Comparison of ENCODE assay signal across 7 mouse cellular contexts in genomic region chr2:180225762-180226378, GRCm38 (mm10). TPM values are rescaled to one million over a fixed set of nuclear protein-coding genes. Genes with fewer than 3 reads are reported as not detected.
DNase-seq lines count a peak whose midpoint lies in the region; ATAC-seq lines count a peak whose summit lies in the region.

TSS of gene Lama5 (minus strand) at chr2:180225859.

- H3K9me3 ChIP-seq in hindbrain, embryonic 14.5 days (ENCODE audit: control insufficient read depth, low read length), result no peaks in the 10 kb centered on the region
- H3K9me3 ChIP-seq in midbrain, embryonic 16.5 days (replicated peaks; ENCODE audit: control insufficient read depth, low read length, poor library complexity, severe bottlenecking), result no peaks in the 10 kb centered on the region

- H3K27me3 ChIP-seq in hindbrain, embryonic 14.5 days (ENCODE audit: control insufficient read depth, insufficient read depth, low read length), result peaks cover 34% of the 10 kb centered on the region
- H3K27me3 ChIP-seq in midbrain, embryonic 16.5 days (ENCODE audit: control insufficient read depth, insufficient read depth, low read depth, low read length), result peaks cover 31% of the 10 kb centered on the region

- 0 out of 2 replicates have a peak, but pooled peaks have one; percentile 29 for ATAC-seq in hindbrain, embryonic 14.5 days (ENCODE audit: low FRiP score)
- ATAC-seq in midbrain, embryonic 16.5 days, result peak; percentile 33

- H3K4me1 ChIP-seq in brown adipose tissue, adult 24 weeks (ENCODE audit: control insufficient read depth, insufficient read depth, insufficient read length, low read length), result peaks cover 32% of the 10 kb centered on the region
- peaks cover 14% of the 10 kb centered on the region for H3K4me1 ChIP-seq in hindbrain, embryonic 14.5 days (replicated peaks; ENCODE audit: control insufficient read depth, insufficient read depth, low read length)
- H3K4me1 ChIP-seq in midbrain, embryonic 16.5 days (ENCODE audit: control insufficient read depth, insufficient read depth, low read length), result peaks cover 21% of the 10 kb centered on the region

- DNase-seq in Muller cell, postnatal 12 days (ENCODE audit: inconsistent ontology term), result peak; percentile 87
- DNase-seq in forelimb bud, embryonic 11.5 days (ENCODE audit: low read depth, low spot score), result peak; percentile 59
- DNase-seq in hindbrain, embryonic 14.5 days (ENCODE audit: low spot score), result no peak
- peak; percentile 67 for DNase-seq in liver
- no peak for DNase-seq in layer of hippocampus, adult 18-20 months (ENCODE audit: low spot score in 2 of 2)

- H3K4me3 ChIP-seq in brown adipose tissue, adult 24 weeks (ENCODE audit: insufficient read depth, low read depth, low read length), result peak within 1 kb of the TSS; percentile 71
- peak within 1 kb of the TSS; percentile 57 for H3K4me3 ChIP-seq in hindbrain, embryonic 14.5 days (replicated peaks; ENCODE audit: low read length)
- H3K4me3 ChIP-seq in midbrain, embryonic 16.5 days (ENCODE audit: low read depth, low read length), result peak within 1 kb of the TSS; percentile 57

- under 1% methylated on average over 37 of the region's 37 CpGs for WGBS in hindbrain, embryonic 14.5 days
- 0% methylated on average over 32 of the region's 37 CpGs for WGBS in midbrain, embryonic 16.5 days

- H3K36me3 ChIP-seq in hindbrain, embryonic 14.5 days (replicated peaks; ENCODE audit: control insufficient read depth, insufficient read depth), result no peaks in the 10 kb centered on the region
- H3K36me3 ChIP-seq in midbrain, embryonic 16.5 days (ENCODE audit: control insufficient read depth, insufficient read depth, low read length), result no peaks in the 10 kb centered on the region

- H3K4me2 ChIP-seq in hindbrain, embryonic 14.5 days (replicated peaks), result peak within 1 kb of the TSS; percentile 99
- peak within 1 kb of the TSS; percentile 90 for H3K4me2 ChIP-seq in midbrain, embryonic 16.5 days (ENCODE audit: low read length)

- peak within 1 kb of the TSS; percentile 88 for H3K27ac ChIP-seq in brown adipose tissue, adult 24 weeks (replicated peaks; ENCODE audit: low read depth, low read length)
- H3K27ac ChIP-seq in hindbrain, embryonic 14.5 days, result no peak within 1 kb of the TSS
- no peak within 1 kb of the TSS for H3K27ac ChIP-seq in midbrain, embryonic 16.5 days (ENCODE audit: low read length)

- H3K9ac ChIP-seq in hindbrain, embryonic 14.5 days, result peak within 1 kb of the TSS; percentile 64
- H3K9ac ChIP-seq in midbrain, embryonic 16.5 days (ENCODE audit: low read depth, low read length), result peak within 1 kb of the TSS; percentile 56

RNA-seq across cellular contexts. Expression of gene Lama5, which starts in this region (rescaled TPM):
- polyA plus RNA-seq in brown adipose tissue, adult 24 weeks (2012; ENCODE audit: insufficient read depth, insufficient read length, missing spikeins), result 3.2 and 7.3 TPM in 2 replicates
- polyA plus RNA-seq in hindbrain, embryonic 14.5 days (2014; fragmentation: Nextera tagmentation; extraction: Ambion mirVana), result 2.6 and 2.9 TPM in 2 replicates
- polyA plus RNA-seq in midbrain, embryonic 16.5 days (2015; fragmentation: Nextera tagmentation; extraction: Ambion mirVana), result 1.6 and 2.6 TPM in 2 replicates
- 1 to 10 TPM; 6.6 to 7.2 TPM for total RNA-seq in layer of hippocampus, adult 18-20 months (2021)

Comparison
In these comparisons a context has a peak if more than half of its experiments do, and no peak if none do; other contexts are left out.
1. DNase-seq: peak in Muller cell, postnatal 12 days (single experiment), forelimb bud, embryonic 11.5 days (single experiment) and liver (single experiment); none in hindbrain, embryonic 14.5 days (single experiment) and layer of hippocampus, adult 18-20 months (0 of 2).
2. Peak in every context shown above with its lines, with median percentiles within 50 percentile points of each other: H3K4me3 ChIP-seq.